Mouse (Mus musculus) monocyte, adult 2 months (primary cell): ENCODE measurements around the gene Cers5.
"Not testable (repeated sequence)": the region's sequence is repeated elsewhere in the genome, so short reads cannot be mapped to it uniquely, and the experiment has no call there.

Experiments used
- DNase-seq, 2 experiments: peaks; one replicate each; pipeline ENCODE4 v3.0.0; 2022; ENCODE audit warnings: low spot score in 2 of 2, low read depth in 1 of 2

Cers5 gene

DNA sequence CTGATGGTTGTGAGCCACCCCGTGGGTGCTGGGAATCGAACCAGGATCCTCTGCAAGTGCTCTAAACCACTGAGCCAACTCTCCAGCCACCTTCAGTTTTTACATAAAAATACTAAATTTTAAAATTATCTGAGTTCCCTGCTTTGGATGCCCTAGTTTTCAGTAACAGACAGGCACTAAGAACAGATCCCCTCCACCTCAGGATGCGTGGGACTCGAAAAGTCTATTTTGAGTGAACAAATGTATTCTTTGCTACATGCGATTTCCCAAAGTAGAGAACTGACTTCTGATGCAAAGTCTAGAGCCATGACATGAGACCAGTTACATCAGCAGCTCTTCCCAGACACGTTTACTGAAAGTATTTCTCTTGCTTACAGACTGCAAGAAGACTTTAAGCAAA, 17.8 kb upstream of the Cers5 start:
- no peak for DNase-seq

DNA sequence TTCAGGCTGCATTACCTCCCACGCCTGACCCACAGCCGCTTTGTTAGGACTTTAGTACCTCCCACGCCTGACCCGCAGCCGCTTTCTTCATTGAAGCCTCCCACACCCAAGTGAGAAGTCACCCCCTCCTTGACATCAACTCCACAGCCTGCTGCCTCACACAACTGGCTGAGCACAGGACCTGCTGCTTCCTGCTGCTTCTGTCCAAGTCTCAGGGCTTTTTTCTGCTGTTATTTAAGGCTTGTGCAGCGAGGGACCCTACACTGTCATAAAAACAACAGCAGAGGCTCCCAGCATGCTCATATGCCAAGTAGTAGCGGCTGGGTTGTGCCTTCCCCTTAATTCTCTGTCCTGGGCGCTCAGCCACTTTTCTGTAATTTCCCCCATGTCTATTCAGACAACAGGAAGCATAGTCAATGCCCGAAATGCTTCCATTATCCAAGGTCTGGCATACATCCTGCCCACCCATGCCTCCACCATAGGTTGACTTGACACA, 15.0 kb upstream of the Cers5 start:
- no peak for DNase-seq

DNA sequence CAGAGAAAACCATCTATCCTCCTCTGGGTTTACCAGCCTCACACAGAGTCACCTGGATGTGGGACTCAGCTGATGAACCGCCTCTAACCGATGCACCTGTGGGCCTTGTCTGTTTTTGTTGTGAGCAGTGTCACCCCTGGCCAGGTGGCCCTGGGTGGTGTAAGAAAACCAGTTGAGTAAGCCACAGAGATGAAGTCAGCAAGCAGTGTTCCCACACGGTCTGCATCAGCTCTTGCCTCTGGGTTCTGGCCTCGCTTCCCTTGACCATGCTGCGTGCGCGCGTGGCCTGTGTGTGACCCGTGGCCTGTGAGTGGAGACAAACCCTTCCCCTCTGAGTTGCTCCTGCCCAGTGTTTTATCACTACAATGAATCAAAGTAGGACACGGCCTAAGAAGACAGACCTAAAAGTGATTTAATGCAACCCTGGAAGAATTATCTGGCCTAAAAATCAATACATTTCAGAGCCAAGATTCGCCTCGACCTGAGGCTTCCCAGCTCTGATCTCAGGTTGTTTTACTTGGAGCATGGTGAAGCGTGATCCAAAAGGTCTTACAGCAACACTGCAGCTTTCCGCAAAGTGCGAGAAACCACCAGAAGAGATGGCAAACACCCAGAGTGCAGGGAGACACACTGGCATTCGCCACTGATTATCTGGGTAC, 6.1 kb upstream of the Cers5 start:
- no peak for DNase-seq

DNA sequence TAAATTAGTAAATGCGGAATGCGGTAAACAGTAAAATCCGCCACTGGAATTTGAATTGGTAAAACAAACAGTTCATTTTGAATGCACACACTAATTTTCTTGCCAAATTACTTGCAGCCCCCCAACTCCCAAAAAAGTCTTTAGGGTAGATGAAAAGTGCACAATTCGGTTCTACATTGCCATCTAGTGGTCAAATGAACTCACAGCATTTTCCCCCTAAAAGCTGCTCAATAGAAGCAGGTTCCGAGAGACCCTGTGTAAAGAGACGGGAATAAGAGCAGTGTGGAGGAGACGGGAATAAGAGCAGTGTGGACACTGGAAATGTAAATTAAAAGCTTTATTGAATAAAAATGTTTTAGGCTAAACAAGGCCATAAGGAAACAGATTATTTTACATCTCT, 5.5 kb upstream of the Cers5 start:
- DNase-seq: no peak

DNA sequence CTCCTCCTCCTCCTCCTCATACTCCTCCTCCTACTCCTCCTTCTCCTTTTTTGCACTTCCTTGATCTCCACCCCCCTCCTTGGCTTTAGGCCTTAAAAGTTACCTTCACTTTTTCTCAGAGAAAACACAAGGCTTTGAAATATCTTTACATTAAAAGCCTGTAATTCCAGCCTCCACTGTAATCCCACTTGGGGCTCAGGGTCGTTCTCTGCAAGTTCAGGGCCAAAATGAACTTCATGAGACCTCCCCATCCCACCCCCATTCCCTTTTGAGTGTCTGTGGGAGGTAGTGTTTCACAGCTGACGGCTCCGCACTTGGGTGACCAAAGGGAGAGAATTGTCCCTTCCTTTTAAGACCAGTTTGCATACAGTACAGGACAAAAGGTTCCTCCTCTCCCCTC, 240 bp upstream of the Cers5 start:
- DNase-seq: no peak

DNA sequence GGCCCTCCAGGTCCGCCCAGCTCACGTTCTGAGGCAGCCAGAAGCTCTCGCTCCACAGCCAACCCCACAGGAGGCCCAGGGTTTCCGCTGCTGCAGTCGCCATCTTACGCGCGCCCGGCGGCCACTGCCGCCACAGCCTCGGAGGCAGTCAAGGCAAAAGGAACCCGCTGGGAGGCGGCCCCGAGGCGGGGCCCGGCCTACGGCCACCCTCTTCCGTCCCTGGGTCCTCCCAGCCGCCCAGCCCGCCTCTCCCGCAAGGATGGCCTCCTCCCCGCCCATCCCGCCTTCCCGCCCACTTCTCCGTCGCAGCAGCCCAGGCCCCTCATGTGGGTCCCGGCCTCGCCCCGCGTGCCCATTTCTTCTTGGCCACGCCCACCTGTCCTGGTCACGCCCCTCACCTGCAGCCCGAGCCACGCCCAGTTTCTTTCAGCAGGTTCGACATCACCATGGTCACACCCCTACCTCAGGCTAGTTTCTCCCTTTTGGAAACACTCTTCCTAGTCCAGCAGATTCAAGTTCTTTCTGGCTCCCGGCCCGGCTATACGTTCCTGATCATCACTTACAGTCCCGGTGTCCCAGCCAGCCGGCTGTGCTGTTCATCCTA, 306 bp downstream of the Cers5 start:
- DNase-seq: peak; percentile 26 to 63

DNA sequence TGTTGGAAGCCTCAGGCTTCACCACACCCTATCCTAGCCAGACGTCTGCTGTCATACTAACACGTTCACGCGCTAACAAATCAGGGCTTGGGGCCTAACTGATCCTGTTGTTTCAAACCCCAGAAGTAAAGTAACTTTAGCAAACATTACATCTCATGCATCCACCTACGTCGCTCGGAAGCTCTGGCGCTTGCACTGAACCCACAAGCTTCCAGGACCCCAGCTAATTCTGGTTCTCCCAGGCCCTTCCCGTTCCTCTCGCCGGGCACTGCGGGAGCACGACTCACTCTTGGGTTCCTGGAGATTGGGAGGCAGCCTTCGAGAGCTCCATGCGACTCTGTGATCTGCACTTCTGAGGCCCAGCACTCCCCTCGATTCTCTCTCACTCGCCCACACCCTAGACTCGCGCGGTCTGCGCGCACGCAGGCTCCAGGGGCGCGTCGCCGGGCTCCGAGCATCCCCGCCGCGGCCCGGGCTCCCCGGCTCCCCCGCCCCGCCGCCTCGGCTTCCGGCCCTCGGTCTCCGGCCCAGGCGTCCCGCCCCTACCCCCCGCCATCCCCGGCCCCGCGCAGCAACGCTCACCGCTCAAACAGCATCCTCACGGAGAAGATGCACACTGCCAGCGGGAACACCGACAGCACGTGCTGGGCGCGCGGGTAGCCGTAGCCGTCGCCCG, 946 bp downstream of the Cers5 start:
- peak in 1 of 2 experiments; percentile 2 for DNase-seq

DNA sequence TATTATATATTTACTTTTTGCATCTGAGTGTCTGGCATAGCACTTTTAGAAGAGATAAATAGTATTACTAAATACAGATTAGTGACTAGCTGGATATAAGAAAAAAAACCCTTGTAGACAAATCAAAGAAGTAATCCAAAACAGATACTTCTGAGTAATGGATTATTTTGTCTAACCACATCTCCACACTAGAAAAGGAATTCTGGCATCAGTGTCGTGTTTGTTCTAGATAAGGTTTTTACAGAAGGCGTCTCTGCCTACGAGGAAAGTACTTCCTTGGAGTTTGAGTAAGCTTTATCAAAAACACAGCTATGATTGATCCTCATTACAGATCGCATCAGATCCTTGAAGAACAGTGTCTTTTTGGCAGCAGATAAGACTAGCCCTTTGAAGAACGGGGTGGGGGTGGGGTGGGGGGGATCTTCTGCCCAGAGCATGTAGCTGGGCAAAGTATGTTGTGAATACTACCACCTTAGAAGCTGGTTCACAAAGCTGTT, 1.6 kb downstream of the Cers5 start:
- DNase-seq: no peak

DNA sequence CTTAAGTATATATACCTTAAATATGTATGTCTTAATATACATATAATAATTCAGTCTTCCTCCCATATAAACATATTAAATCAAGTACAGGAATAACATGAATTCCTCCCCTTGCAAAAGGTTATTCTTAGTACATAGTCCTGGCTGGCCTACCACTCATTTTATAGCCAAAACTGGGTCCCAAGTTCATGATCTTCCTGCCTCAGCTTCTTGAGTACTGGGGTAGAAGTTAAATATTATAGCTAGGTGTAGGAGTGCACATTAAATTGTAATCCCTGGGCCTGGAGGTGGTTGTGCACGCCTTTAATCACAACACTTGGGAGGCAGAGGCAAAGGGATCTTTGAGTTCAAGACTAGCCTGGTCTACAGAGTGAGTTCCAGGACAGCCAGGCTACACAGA, 3.9 kb downstream of the Cers5 start:
- DNase-seq: no peak

DNA sequence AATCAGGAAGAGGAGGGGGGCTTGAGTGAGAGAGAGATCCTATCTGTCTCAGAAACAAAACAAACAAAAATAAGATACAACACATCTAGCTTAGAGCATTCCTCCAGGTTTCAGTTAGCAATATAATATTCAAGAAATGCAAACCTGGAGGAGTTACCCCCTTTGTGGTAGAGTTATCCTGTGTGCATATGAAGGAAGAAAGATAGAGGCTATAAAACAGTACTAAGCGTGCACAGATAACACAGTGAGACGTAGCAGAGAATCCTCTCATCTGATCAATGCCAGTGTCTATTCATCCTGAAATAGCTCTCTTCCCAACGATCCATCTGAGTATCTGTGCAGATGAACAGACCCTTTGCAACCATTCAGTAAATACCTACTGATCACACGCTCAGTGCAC, 5.2 kb downstream of the Cers5 start:
- DNase-seq: no peak

DNA sequence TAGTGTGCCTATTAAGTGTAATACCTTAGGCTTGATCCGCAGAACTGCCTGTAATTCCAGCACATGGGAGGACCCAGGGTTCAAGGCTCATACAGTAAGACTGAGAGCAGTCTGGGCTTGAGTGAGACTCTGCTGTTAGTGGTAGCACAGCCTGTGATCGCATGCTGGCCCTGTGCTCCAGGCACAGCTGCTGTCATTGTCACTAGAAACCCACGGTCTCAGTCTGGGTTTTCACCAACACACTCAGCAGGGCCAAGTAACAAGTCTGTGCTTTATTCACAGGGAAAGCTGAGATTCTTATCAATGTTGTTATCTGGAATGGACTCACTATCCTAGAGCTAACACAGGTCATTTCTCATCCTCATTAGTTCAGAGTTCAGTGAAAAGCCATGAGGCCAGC, 18.5 kb downstream of the Cers5 start:
- no peak for DNase-seq

DNA sequence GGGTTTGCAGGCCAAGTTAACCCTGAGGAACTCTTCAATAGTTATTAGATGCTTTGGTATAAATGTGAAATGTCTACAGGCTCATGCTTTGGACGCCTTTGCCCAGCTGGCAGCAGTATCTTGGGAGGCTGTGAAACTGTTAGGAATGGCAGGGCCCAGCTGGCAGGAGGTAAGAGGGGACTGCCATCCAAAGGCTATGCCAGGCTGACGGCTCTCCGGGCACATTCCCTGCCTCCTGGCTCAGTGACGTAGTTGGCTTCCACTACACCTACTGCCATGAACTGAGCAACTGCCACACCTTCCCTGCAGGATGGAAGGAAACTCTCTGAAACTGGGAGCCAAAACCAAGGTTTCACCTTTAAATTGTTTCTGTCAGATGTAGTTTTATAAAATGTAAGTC, 32.5 kb downstream of the Cers5 start:
- no peak for DNase-seq

DNA sequence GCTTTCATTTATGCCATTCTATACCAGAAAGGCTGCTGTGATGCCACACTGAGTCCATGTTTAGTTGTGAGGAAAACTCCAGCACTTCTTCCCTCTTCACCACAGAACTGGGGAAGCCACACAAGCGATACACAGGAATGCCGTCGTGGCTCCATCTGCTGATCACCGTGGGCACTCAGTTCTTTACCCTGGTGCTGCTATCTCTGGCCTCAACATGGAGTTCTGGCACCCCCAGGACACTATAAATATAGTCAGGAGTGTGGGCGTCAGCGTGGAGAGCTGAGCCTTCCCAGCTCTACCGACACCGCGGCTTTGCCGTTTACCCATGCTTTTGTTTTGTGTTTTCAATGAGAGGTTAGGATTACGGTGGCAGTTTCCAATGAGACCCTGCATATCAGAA, 36.0 kb downstream of the Cers5 start:
- DNase-seq: no peak

DNA sequence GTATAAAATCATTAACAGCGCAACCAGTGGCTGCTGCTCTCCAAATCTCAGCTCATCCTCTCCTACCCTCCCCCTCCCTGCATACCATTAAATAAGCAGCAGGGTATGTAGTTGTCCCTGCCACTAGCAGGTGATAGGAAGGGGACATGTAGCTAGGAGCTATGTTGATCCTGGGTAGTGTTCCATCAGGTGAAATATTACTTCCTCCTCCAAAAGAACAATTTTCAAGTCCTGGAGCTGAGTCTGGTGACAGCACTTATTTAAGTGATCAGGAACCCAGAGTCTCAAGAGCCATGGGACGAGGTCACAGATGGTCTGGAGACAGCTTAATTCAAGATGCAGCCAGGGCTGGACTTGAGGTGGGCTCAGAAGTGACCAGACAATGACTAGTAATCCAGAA, 37.1 kb downstream of the Cers5 start:
- DNase-seq: peak; percentile 100

DNA sequence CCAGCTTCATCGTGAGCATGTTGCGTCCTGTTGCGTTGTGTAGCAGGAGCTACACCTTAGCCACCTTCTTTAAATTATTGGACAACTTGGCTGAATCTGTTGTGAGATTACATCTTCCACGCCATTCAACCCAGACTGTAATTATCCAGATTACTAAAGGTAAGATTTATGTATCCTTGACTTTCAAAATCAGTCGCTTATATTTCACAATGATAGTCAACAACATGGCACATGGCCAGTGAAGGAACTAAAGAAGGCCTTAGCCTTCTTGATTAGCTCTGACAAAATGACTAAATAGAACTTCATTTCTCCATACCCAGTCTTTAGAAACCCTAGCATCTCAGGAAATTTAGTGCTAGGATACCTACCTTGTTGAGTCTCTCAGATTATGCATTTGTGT, 39.5 kb downstream of the Cers5 start:
- no peak for DNase-seq

DNA sequence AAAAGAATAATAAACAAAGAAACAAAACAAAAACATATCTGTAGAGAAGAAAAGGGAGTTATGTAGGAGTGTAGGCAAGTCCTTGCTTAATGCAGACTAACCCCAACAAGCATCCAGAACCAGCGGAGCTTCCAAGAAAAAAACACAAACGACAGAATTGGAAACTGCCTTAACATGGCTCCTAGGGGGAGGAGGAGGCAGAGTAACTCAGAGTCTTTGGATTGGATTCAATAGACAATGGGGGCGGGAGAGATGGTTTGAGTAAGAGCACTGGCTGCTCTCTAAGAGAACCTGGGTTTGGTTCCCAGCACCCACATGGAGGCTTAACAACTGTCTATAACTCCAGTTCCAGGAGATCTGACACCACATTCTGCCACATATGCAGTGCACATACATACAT, 41.0 kb downstream of the Cers5 start:
- no peak for DNase-seq

DNA sequence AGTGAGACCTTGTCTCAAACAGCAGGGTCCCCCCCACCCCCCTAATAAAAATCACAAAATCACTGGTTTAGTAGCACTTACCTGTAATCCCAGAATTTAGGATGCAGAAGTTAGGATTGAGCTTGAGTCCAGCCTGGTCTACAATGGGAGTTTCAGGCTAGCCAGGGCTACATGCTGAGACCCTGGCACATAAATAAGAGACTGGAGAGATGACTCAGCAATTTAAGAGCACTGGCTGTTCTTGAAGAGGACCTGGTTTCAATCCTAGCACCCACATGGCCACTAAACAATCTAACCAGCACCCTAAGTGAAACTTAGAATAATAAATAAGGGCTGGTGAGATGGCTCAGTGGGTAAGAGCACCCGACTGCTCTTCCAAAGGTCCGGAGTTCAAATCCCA, 41.5 kb downstream of the Cers5 start:
- no peak for DNase-seq

DNA sequence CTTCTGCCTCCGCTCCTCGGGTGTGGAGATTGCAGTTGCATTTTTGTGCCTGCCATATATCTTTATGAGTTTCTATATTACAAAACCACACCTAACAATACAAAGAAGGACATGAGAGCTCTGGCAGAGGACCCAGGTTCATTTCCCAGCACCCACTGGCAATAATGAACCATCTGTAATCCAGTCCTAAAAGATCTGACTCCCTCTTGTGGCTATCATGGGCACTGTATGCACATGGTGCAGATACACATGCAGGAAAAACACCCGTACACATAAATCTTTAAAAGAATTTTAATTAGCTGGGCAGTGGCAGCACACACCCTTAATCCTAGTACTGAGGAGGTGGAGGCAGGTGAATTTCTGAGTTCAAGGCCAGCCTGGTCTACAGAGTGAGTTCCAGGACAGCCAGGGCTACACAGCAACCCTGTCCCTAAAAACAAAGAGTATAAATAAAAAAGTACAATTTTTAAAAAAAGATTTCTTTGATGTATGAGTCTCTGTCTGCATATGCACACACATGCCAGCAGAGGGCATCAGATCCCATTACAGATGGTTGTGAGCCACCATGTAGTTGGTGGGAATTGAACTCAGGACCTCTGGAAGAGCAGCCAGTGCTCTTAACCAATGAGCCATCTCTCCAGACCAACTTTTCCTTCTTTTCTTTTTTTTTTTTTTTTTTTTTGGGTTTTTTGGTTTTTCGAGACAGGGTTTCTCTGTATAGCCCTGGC, 43.5 kb downstream of the Cers5 start:
- no peak for DNase-seq

DNA sequence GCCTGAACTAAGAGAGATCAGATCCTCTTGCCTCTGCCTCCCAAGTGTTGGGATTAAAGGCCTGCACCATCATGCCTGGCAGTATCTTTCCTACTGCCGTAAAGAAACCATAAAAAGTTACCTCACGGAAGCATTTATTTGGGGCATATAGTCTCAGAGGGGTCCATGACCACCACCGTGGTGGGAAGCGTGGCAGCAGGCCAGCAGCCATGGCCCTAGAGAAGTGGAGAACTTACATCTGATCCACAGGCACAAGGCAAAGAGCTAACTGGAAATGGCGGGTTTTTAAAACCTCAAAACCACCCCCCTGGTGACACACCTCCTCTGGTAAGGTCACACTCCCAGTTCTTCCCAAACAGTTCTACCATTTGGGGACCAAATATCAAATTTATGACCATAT, 44.5 kb downstream of the Cers5 start:
- no peak for DNase-seq

DNA sequence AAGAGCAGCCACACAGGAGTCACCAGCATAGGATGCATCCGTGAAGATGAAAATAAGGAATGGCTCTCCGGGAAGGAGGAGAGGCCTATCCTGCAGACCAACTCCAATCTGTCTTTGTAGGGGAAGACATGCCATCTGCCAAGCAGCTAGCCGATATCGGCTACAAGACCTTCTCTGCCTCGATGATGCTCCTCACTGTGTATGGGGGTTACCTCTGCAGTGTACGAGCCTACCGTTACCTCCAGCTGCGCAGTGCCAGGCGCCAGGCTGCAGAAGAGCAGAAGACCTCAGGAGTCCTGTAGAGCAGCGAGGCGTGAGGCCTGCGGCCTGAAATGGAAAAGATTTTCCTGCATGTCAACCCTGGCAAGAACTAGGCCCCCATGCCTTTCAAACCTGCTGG, 45.2 kb downstream of the Cers5 start:
- no peak for DNase-seq

DNA sequence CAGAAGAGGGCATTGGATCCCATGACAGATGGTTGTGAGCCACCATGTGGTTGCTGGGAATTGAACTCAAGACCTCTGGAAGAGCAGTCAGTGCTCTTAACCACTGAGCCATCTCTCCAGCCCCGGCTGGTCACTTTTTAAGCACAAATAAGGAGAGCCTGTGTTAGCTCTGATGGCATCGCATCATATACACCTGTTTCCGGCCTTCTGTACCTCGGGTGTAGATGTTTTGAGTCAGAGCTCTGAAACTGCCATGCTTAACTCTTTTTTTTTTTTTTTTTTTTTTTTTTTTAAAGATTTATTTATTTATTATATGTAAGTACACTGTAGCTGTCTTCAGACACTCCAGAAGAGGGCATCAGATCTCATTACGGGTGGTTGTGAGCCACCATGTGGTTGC, 45.6 kb downstream of the Cers5 start:
- DNase-seq: not testable (repeated sequence)

DNA sequence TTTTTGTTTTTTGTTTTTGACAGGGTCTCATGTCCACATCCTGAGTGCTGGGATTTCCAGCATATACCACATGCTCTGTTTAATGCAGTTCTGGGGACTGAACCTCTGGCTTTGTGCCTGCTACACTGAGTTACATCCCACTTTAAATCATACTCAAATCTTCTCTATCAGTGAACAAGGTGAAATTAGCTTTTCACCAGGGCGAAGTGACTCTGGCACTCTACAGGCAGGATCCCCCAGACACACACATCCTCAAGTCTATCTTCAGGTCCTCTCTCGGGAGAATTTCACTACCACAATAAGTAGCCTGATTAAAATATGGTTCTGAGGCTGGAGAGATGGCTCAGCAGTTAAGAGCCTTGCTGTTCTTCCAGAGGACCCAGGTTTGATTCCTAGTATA, 46.1 kb downstream of the Cers5 start:
- DNase-seq: no peak
